ENCODE assay signal across 8 mouse cellular contexts in genomic region chr2:61711108-61712040, GRCm38 (mm10). TPM values are rescaled to one million over a fixed set of nuclear protein-coding genes. Genes with fewer than 3 reads are reported as not detected.
A peak's percentile ranks its signal among the peaks of the same experiment; 100 is the strongest.
DNase-seq lines count a peak whose midpoint lies in the region; ATAC-seq and TF ChIP-seq lines count a peak whose summit lies in the region.

Gene Psmd14 (plus strand): TSS chr2:61711694.

- DNase-seq in G1E (ENCODE audit: low spot score): peak; percentile 92
- DNase-seq in cerebellum, adult 18-20 months: peak; percentile 89 to 92
- peak; percentile 94 for DNase-seq in forebrain, postnatal 0 days
- DNase-seq in heart, postnatal 4 days: peak; percentile 91
- peak; percentile 83 to 86 for DNase-seq in layer of hippocampus, adult 8-10 months (ENCODE audit: low spot score in 2 of 2)
- peak; percentile 85 for DNase-seq in ovary, adult 18-20 months (ENCODE audit: low spot score)
- DNase-seq in thymus, postnatal 0 days (ENCODE audit: low spot score): peak; percentile 86

- H3K4me3 ChIP-seq in G1E (ENCODE audit: low read depth, low read length): peak within 1 kb of the TSS; percentile 96
- H3K4me3 ChIP-seq in forebrain, postnatal 0 days (ENCODE audit: low read depth, low read length): peak within 1 kb of the TSS; percentile 97
- H3K4me3 ChIP-seq in lung, embryonic 15.5 days: peak within 1 kb of the TSS; percentile 99

- H3K27me3 ChIP-seq in G1E (ENCODE audit: insufficient read depth, low read length): no peaks in the 10 kb centered on the region
- no peaks in the 10 kb centered on the region for H3K27me3 ChIP-seq in forebrain, postnatal 0 days (ENCODE audit: insufficient read depth, low read length)
- H3K27me3 ChIP-seq in lung, embryonic 15.5 days: no peaks in the 10 kb centered on the region

- peaks cover 15% of the 10 kb centered on the region for H3K4me1 ChIP-seq in G1E (ENCODE audit: insufficient read depth, low read depth, low read length)
- H3K4me1 ChIP-seq in forebrain, postnatal 0 days (ENCODE audit: insufficient read depth): peaks cover 11% of the 10 kb centered on the region; the same call in 1 of the 2 replicates
- H3K4me1 ChIP-seq in lung, embryonic 15.5 days: peaks cover 7% of the 10 kb centered on the region

- ATAC-seq in G1E (ENCODE audit: extremely low read depth, insufficient number of reproducible peaks, low FRiP score, poor library complexity, severe bottlenecking): peak; percentile 78
- peak; percentile 97 for ATAC-seq in forebrain, postnatal 0 days
- ATAC-seq in lung, embryonic 15.5 days (ENCODE audit: borderline replicate concordance, extremely low read depth, low FRiP score, low TSS enrichment): peak; percentile 97

- H3K27ac ChIP-seq in forebrain, postnatal 0 days (ENCODE audit: low read depth, low read length): peak within 1 kb of the TSS; percentile 92
- peak within 1 kb of the TSS; percentile 87 for H3K27ac ChIP-seq in lung, embryonic 15.5 days

- WGBS in forebrain, postnatal 0 days: 7% methylated on average over 47 of the region's 52 CpGs
- 4% methylated on average over 44 of the region's 52 CpGs for WGBS in lung, embryonic 15.5 days

- TF ChIP-seq CTCF in G1E (IDR thresholded peaks at IDR 0.05; ENCODE audit: low read depth, low read length): no peak
- TF ChIP-seq CTCF in forebrain, postnatal 0 days (IDR thresholded peaks at IDR 0.05; ENCODE audit: low read depth): no peak

- H3K9me3 ChIP-seq in G1E (replicated peaks): peaks cover 10% of the 10 kb centered on the region; the same call in 1 of the 2 replicates
- no peaks in the 10 kb centered on the region for H3K9me3 ChIP-seq in forebrain, postnatal 0 days (ENCODE audit: low read length)
- no peaks in the 10 kb centered on the region for H3K9me3 ChIP-seq in lung, embryonic 15.5 days

- H3K9ac ChIP-seq in forebrain, postnatal 0 days: peak within 1 kb of the TSS; percentile 96
- peak within 1 kb of the TSS; percentile 89 for H3K9ac ChIP-seq in lung, embryonic 15.5 days

- H3K36me3 ChIP-seq in G1E (replicated peaks): peaks cover 25% of the 10 kb centered on the region
- H3K36me3 ChIP-seq in forebrain, postnatal 0 days (ENCODE audit: insufficient read depth): no peaks in the 10 kb centered on the region
- no peaks in the 10 kb centered on the region for H3K36me3 ChIP-seq in lung, embryonic 15.5 days

- peak within 1 kb of the TSS; percentile 57 for H3K4me2 ChIP-seq in forebrain, postnatal 0 days (ENCODE audit: low read depth)
- peak within 1 kb of the TSS; percentile 65 for H3K4me2 ChIP-seq in lung, embryonic 15.5 days

RNA-seq across cellular contexts. Expression of gene Psmd14, which starts in this region (rescaled TPM):
- total RNA-seq in G1E (2014; fragmentation: Nextera tagmentation) (154 and 164 TPM in 2 replicates), G1E (2017) (152 and 162 TPM in 2 replicates)
- 5.1 and 16.5 TPM in 2 replicates for polyA plus RNA-seq in G1E (2012)
- 182 and 195 TPM in 2 replicates for total RNA-seq in forebrain, postnatal 0 days (2014; rRNA removed)
- polyA plus RNA-seq in forebrain, postnatal 0 days (2015; fragmentation: Nextera tagmentation; extraction: Ambion mirVana): 243 and 265 TPM in 2 replicates
- total RNA-seq in heart, postnatal 4 days (2021): 10 to 100 TPM; 88.7 to 90.8 TPM
- 100 to 1,000 TPM; 108 to 117 (median 111) TPM for total RNA-seq in layer of hippocampus, adult 8-10 months (2022)
- 174 and 188 TPM in 2 replicates for polyA plus RNA-seq in lung, embryonic 15.5 days (2015; fragmentation: Nextera tagmentation; extraction: Ambion mirVana)
- 261 and 270 TPM in 2 replicates for polyA plus RNA-seq in thymus, postnatal 0 days (2015; fragmentation: Nextera tagmentation; extraction: Ambion mirVana)

Comparison
In these comparisons a context has a peak if more than half of its experiments do, and no peak if none do; other contexts are left out.
1. Peak in every context shown above with its lines: DNase-seq, ATAC-seq, H3K4me3 ChIP-seq and H3K27ac ChIP-seq.
2. RNA of gene Psmd14 (polyA plus RNA-seq): 261 to 270 TPM in thymus, postnatal 0 days, 243 to 265 TPM in forebrain, postnatal 0 days and 174 to 188 TPM in lung, embryonic 15.5 days; 5.1 to 16.5 TPM in G1E; every median in the first group is over 10 times any median in the second.